Mouse (Mus musculus): ENCODE data around the gene Pan2.
"Not testable (repeated sequence)": the region's sequence is repeated elsewhere in the genome, so short reads cannot be mapped to it uniquely, and the experiment has no call there.

DNA sequence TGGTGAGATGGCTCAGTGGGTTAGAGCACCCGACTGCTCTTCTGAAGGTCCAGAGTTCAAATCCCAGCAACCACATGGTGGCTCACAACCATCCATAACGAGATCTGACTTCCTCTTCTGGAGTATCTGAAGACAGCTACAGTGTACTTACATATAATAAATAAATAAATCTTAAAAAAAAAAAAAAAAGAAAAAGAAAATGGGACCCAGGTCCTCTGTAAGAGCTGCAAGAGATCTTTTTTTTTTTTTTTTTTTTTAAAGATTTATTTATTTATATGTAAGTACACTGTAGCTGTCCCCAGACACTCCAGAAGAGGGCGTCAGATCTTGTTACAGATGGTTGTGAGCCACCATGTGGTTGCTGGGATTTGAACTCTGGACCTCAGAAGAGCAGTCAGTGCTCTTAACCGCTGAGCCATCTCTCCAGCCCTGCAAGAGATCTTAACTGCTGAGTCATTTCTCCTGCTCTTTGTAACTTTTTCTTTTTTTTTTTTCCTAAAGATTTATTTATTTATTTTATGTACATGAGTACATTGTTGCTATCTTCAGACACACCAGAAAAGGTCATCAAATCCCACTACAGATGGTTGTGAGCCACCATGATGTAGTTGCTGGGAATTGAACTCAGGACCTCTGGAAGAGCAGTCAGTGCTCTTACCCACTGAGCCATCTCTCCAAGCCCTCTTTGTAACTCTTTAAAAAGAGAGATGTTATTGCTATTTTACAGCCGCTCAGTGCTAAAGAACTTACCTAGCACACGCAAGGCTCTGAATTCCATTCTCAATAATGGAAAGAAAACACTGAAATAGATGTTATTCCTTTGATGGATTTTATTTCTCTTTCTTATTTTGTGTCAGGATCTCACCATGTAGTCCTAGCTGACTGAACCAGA is 29.5 kb downstream of the Pan2 start:
- not testable (repeated sequence) for TF ChIP-seq CTCF (IDR thresholded peaks at IDR 0.05; ENCODE audit: extremely low read depth, insufficient read depth, insufficient read length, insufficient replicate concordance); POLR2A (IDR thresholded peaks at IDR 0.05; ENCODE audit: low read depth, low read length)
